Mouse (Mus musculus) liver, embryonic 16.5 days (tissue): ENCODE measurements at regions not wholly inside any gene's neighbourhood (a gene's known extent, or its start where the extent isn't known, plus 50 kb on each side); places are given as distances from the start of the nearest gene placed in this dataset.

Experiments
- ATAC-seq: fragments of 200-750 bp; cut with Nextera tagmentation; 2 replicates; pipeline ENCODE4 v1.8.0; 2017; ENCODE audit warnings: low read depth, mild to moderate bottlenecking, moderate number of reproducible peaks, moderate library complexity
- H3K27ac ChIP-seq: fragments of 300-500 bp; sonication (generic); 2 replicates; pipeline ENCODE4 v1.5.1; 2014; ENCODE audit warnings: mild to moderate bottlenecking, low read length
- H3K27me3 ChIP-seq: fragments of 300-500 bp; sonication (generic); 2 replicates; pipeline ENCODE4 v1.6.1; 2014; ENCODE audit warnings: low read depth, low read length, mixed read lengths; ENCODE audit not compliant: control insufficient read depth, insufficient read depth
- H3K36me3 ChIP-seq: fragments of 300-500 bp; sonication (generic); 2 replicates; pipeline ENCODE4 v1.6.1; 2014; ENCODE audit warnings: mild to moderate bottlenecking; ENCODE audit not compliant: control insufficient read depth, insufficient read depth
- H3K4me1 ChIP-seq: fragments of 300-500 bp; sonication (generic); 2 replicates; pipeline ENCODE4 v1.6.1; 2014; ENCODE audit warnings: low read depth, low read length, mixed read lengths; ENCODE audit not compliant: control insufficient read depth
- H3K4me2 ChIP-seq: fragments of 300-500 bp; sonication (generic); 2 replicates; pipeline ENCODE4 v1.6.1; 2014; ENCODE audit warnings: low read depth, low read length, mixed read lengths
- H3K4me3 ChIP-seq: fragments of 300-500 bp; sonication (generic); 2 replicates; pipeline ENCODE4 v1.5.1; 2014; ENCODE audit warnings: low read depth, mild to moderate bottlenecking, low read length
- H3K9ac ChIP-seq: fragments of 300-500 bp; sonication (generic); 2 replicates; pipeline ENCODE4 v1.6.1; 2014; ENCODE audit warnings: low read depth, low read length
- H3K9me3 ChIP-seq: fragments of 300-500 bp; sonication (generic); replicated peaks from 2 replicates; pipeline ENCODE4 v1.6.1; 2016; ENCODE audit warnings: low read length; ENCODE audit not compliant: control insufficient read depth
- WGBS: fragments of 180-500 bp; shearing (Covaris S2); extraction: QIAGEN DNeasy Blood & Tissue Kit; methylation state at CpG from one replicate; pipeline ENCODE4 v1.1.7; 2014; ENCODE audit not compliant: insufficient replicate concordance; 5-methylcytosine and 5-hydroxymethylcytosine counted together

GRCm38 (mm10) chr2:46609217-46609616, 1492.0 kb upstream of the Zeb2 start:
- H3K9me3 ChIP-seq, result no peaks in the 10 kb centered on the region
- no peak overlapping the region for H3K9ac ChIP-seq
- no peaks in the 10 kb centered on the region for H3K27me3 ChIP-seq
- WGBS, result 61% methylated on average over 2 of the region's 2 CpGs
- H3K4me2 ChIP-seq, result no peak overlapping the region
- H3K4me3 ChIP-seq, result no peak overlapping the region
- no peak for ATAC-seq
- no peaks in the 10 kb centered on the region for H3K4me1 ChIP-seq
- H3K27ac ChIP-seq, result no peak overlapping the region
- H3K36me3 ChIP-seq, result no peaks in the 10 kb centered on the region

DNA sequence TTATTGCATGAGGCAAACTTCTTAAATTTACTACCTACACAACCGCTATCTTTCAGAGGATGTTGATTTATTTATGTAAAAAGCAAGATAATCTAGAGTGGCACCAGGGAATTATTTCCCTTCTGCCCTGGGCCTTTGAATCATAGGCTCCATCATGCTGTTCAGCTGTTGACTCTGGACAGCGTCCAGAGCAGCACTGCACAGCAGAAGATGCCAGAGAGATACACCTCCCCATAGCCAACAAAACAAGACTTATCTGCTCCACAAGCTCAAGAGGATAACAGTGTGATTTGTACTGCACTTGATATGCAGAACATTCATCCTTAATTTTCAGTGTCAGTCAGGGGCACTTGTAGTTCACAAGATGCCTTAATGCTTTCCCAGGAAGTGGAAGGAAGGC, 1464.6 kb upstream of the Zeb2 start:
- no peak overlapping the region for H3K27ac ChIP-seq
- H3K27me3 ChIP-seq, result no peaks in the 10 kb centered on the region
- ATAC-seq, result no peak
- H3K36me3 ChIP-seq, result no peaks in the 10 kb centered on the region
- H3K4me3 ChIP-seq, result no peak overlapping the region
- 36% methylated on average over 2 of the region's 2 CpGs for WGBS
- no peaks in the 10 kb centered on the region for H3K9me3 ChIP-seq
- H3K9ac ChIP-seq, result no peak overlapping the region
- H3K4me1 ChIP-seq, result no peaks in the 10 kb centered on the region
- H3K4me2 ChIP-seq, result no peak overlapping the region

DNA sequence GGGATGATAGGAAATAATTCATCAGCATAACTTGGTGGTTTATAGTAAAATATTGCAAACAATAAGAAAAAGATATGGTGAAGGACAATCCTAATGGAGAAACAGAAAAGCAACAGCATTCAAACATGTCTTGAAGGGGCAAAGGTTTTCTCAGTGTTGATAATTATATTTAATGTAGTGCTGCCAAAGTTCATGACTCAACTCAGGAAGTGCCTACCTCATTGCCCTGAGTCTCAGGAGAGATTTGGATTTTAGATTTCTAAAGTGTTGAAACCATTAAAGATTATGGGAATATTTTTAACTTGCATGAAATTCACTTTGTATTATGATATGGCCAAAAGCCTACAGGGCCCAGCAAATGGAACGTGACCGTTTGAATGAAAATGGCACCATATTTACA, 1453.2 kb upstream of the Zeb2 start:
- Histone ChIP-seq H3K27ac (no peak overlapping the region), H3K27me3 (no peaks in the 10 kb centered on the region), H3K4me2 (no peak overlapping the region), H3K9ac (no peak overlapping the region), H3K9me3 (no peaks in the 10 kb centered on the region), H3K4me3 (no peak overlapping the region), H3K4me1 (no peaks in the 10 kb centered on the region), H3K36me3 (no peaks in the 10 kb centered on the region)
- ATAC-seq, result no peak
- WGBS, result 75% methylated on average over 2 of the region's 2 CpGs

GRCm38 (mm10) chr2:46533395-46533794, 1416.2 kb upstream of the Zeb2 start:
- Histone ChIP-seq H3K4me2 (no peak overlapping the region), H3K4me3 (no peak overlapping the region), H3K27me3 (no peaks in the 10 kb centered on the region), H3K9ac (no peak overlapping the region), H3K36me3 (no peaks in the 10 kb centered on the region), H3K4me1 (no peaks in the 10 kb centered on the region), H3K27ac (no peak overlapping the region), H3K9me3 (no peaks in the 10 kb centered on the region)
- no peak for ATAC-seq
- WGBS, result 29% methylated on average over 1 of the region's 1 CpGs

- H3K9me3 ChIP-seq, result no peaks in the 10 kb centered on the region
- WGBS, result 58% methylated on average over 1 of the region's 1 CpGs
- no peak overlapping the region for H3K9ac ChIP-seq
- no peak for ATAC-seq
- no peaks in the 10 kb centered on the region for H3K4me1 ChIP-seq
- H3K4me3 ChIP-seq, result no peak overlapping the region
- H3K27ac ChIP-seq, result no peak overlapping the region
- no peaks in the 10 kb centered on the region for H3K36me3 ChIP-seq
- H3K4me2 ChIP-seq, result no peak overlapping the region
- no peaks in the 10 kb centered on the region for H3K27me3 ChIP-seq
Observed at GRCm38 (mm10) chr2:46530686-46531085, 1413.5 kb upstream of the Zeb2 start.

GRCm38 (mm10) chr2:46525223-46525622, 1408.0 kb upstream of the Zeb2 start:
- Histone ChIP-seq H3K9ac (no peak overlapping the region), H3K27me3 (no peaks in the 10 kb centered on the region), H3K4me1 (no peaks in the 10 kb centered on the region), H3K9me3 (no peaks in the 10 kb centered on the region), H3K4me2 (no peak overlapping the region), H3K36me3 (no peaks in the 10 kb centered on the region), H3K4me3 (no peak overlapping the region), H3K27ac (no peak overlapping the region)
- WGBS, result 17% methylated on average over 4 of the region's 4 CpGs
- no peak for ATAC-seq

- WGBS, result 33% methylated on average over 6 of the region's 6 CpGs
- H3K27ac ChIP-seq, result no peak overlapping the region
- H3K4me1 ChIP-seq, result no peaks in the 10 kb centered on the region
- H3K4me3 ChIP-seq, result no peak overlapping the region
- no peak overlapping the region for H3K4me2 ChIP-seq
- no peak for ATAC-seq
- H3K36me3 ChIP-seq, result no peaks in the 10 kb centered on the region
- no peaks in the 10 kb centered on the region for H3K27me3 ChIP-seq
- H3K9ac ChIP-seq, result no peak overlapping the region
- no peaks in the 10 kb centered on the region for H3K9me3 ChIP-seq
Observed at GRCm38 (mm10) chr2:46524625-46525024, 1407.4 kb upstream of the Zeb2 start.

DNA sequence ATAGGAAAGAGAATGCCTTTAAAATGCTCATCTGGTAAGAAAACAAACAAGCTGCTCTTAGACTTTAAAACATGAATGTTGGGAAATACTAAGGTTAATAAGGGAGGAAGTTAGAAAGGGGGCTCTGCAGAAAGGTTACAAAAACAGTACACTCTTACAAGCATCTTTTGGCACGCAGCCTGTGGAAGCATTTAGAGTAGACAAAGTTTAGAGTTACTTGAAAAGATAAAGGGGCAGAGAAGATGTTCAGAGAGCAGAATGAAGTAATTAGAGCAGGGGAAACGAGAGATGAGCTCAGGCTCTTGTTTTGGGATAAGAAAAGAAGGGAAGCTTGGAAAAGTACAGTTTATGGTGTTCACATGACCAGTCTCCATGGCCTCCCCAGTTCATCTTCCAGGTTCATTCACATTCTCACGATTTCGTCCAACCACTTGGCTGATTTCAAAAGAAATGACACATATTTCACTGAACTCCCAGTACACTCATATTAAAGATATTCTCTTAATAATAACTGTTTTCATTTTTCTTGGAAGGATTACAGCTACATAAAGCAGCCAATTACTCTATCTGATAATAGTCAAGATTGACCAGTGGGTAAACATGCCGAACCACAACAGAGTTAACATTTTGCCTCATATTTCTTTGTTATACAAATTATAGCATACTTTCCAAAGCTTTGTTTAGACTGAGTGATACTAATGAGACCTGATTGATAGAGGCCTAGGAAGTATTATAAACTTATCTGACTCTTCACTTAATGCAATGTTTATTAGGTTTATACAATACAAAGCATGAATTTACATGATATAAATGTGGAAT, 1404.2 kb upstream of the Zeb2 start:
- ATAC-seq, result no peak
- no peak overlapping the region for H3K27ac ChIP-seq
- no peak overlapping the region for H3K4me3 ChIP-seq
- no peaks in the 10 kb centered on the region for H3K27me3 ChIP-seq
- no peaks in the 10 kb centered on the region for H3K9me3 ChIP-seq
- no peaks in the 10 kb centered on the region for H3K36me3 ChIP-seq
- no peak overlapping the region for H3K4me2 ChIP-seq
- no peaks in the 10 kb centered on the region for H3K4me1 ChIP-seq
- WGBS, result 56% methylated on average over 5 of the region's 5 CpGs
- H3K9ac ChIP-seq, result no peak overlapping the region

- no peak overlapping the region for H3K4me3 ChIP-seq
- no peaks in the 10 kb centered on the region for H3K9me3 ChIP-seq
- 50% methylated on average over 2 of the region's 2 CpGs for WGBS
- H3K36me3 ChIP-seq, result no peaks in the 10 kb centered on the region
- no peak overlapping the region for H3K4me2 ChIP-seq
- no peak for ATAC-seq
- H3K27me3 ChIP-seq, result no peaks in the 10 kb centered on the region
- no peak overlapping the region for H3K27ac ChIP-seq
- H3K9ac ChIP-seq, result no peak overlapping the region
- no peaks in the 10 kb centered on the region for H3K4me1 ChIP-seq
Observed at GRCm38 (mm10) chr2:46512237-46513028, 1395.2 kb upstream of the Zeb2 start.
